Mouse (Mus musculus): ENCODE results near the gene Gsk3a.

Gene Gsk3a

GRCm38 (mm10) chr7:25237249-25238014 lies at the start of gene Gsk3a:
TSS of gene Gsk3a (minus strand) at chr7:25237851.
- in situ Hi-C loops (cut with MboI, MseI), result no loop called here

GRCm38 (mm10) chr7:25286989-25287388 lies 49.3 kb upstream of the Gsk3a start:
- in situ Hi-C loops (cut with MboI, MseI), result loop anchor here (10.0 kb wide), 1 partner anchor 902 kb away; no protein-coding TSS in a partner anchor

- in situ Hi-C loops (cut with MboI, MseI), result loop anchor here (10.0 kb wide), 1 partner anchor 901 kb away; no protein-coding TSS in a partner anchor
Observed at GRCm38 (mm10) chr7:25285511-25286238, 48.0 kb upstream of the Gsk3a start.

- in situ Hi-C loops (cut with MboI, MseI), result loop anchor here (10.0 kb wide), 1 partner anchor 900 kb away; no protein-coding TSS in a partner anchor
Observed at GRCm38 (mm10) chr7:25284766-25285165, 47.1 kb upstream of the Gsk3a start.

- in situ Hi-C loops (cut with MboI, MseI), result loop anchor here (10.0 kb wide), 1 partner anchor 899 kb away; no protein-coding TSS in a partner anchor
Observed at GRCm38 (mm10) chr7:25284171-25284570, 46.5 kb upstream of the Gsk3a start.

GRCm38 (mm10) chr7:25283637-25284036 lies 46.0 kb upstream of the Gsk3a start:
- in situ Hi-C loops (cut with MboI, MseI), result loop anchor here (10.0 kb wide), 1 partner anchor 899 kb away; no protein-coding TSS in a partner anchor

GRCm38 (mm10) chr7:25282731-25283211 lies 45.1 kb upstream of the Gsk3a start:
- in situ Hi-C loops (cut with MboI, MseI), result loop anchor here (10.0 kb wide), 1 partner anchor 898 kb away; no protein-coding TSS in a partner anchor

GRCm38 (mm10) chr7:25281734-25282601 lies 44.3 kb upstream of the Gsk3a start:
- in situ Hi-C loops (cut with MboI, MseI), result loop anchor here (10.0 kb wide), 1 partner anchor 897 kb away; no protein-coding TSS in a partner anchor

GRCm38 (mm10) chr7:25281166-25281733 lies 43.6 kb upstream of the Gsk3a start:
- in situ Hi-C loops (cut with MboI, MseI), result loop anchor here (10.0 kb wide), 1 partner anchor 896 kb away; no protein-coding TSS in a partner anchor

GRCm38 (mm10) chr7:25279861-25280791 lies 42.5 kb upstream of the Gsk3a start:
- in situ Hi-C loops (cut with MboI, MseI), result loop anchor here (10.0 kb wide), 1 partner anchor 895 kb away; no protein-coding TSS in a partner anchor

GRCm38 (mm10) chr7:25279076-25279860 lies 41.6 kb upstream of the Gsk3a start:
- in situ Hi-C loops (cut with MboI, MseI), result no loop called here

GRCm38 (mm10) chr7:25278341-25279075 lies 40.9 kb upstream of the Gsk3a start:
- in situ Hi-C loops (cut with MboI, MseI), result no loop called here

GRCm38 (mm10) chr7:25277998-25278340 lies 40.3 kb upstream of the Gsk3a start:
- in situ Hi-C loops (cut with MboI, MseI), result no loop called here

- in situ Hi-C loops (cut with MboI, MseI), result no loop called here
Observed at GRCm38 (mm10) chr7:25277405-25277804, 39.8 kb upstream of the Gsk3a start.

- in situ Hi-C loops (cut with MboI, MseI), result no loop called here
Observed at GRCm38 (mm10) chr7:25275555-25276298, 38.1 kb upstream of the Gsk3a start.

GRCm38 (mm10) chr7:25274996-25275395 lies 37.3 kb upstream of the Gsk3a start:
- in situ Hi-C loops (cut with MboI, MseI), result loop anchor here (5.0 kb wide), 1 partner anchor 143 kb away; no protein-coding TSS in a partner anchor

GRCm38 (mm10) chr7:25274571-25274970 lies 36.9 kb upstream of the Gsk3a start:
- in situ Hi-C loops (cut with MboI, MseI), result loop anchor here (5.0 kb wide), 1 partner anchor 142 kb away; no protein-coding TSS in a partner anchor
